In the genomic region with DNA sequence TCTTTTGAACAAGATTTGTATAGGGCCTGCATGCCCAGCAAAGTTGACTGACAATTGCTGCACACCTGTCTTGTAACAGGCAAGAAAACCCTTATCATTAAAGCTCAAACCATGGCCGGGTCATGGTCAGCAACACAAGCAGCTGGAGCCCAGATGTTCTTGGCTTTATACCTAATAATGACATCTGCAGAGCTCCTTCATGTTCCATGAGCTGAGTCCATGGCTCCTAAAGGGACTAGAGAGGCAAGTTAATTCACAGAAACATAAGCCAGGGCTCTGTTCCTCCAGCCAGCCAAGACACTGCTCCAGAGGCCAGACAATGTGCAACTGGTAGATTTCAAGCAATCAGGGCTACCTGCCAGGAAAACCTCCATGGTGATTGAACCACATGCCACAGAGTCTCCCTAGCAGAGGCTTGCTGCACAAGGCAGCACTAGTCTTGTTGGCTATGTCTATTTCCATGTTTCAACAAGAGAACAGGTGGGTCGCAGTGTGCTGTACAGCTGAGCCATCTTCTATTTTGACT, we compare ENCODE assay signal across 18 mouse cellular contexts.
DNase-seq lines count a peak whose midpoint lies in the region; ATAC-seq and TF ChIP-seq lines count a peak whose summit lies in the region.
"Had no signal": no experiment of that assay in that cellular context is flagged by ENCODE, and none has a peak within 500 bp of the region (broad histone marks: within the 10 kb centered on the region; RNA-seq: fewer than 3 reads in every experiment).

No protein-coding gene starts in this region.

- peak; percentile 10 for DNase-seq in hindbrain, postnatal 0 days (ENCODE audit: low spot score)
- peak; percentile 20 for DNase-seq in NIH3T3 (ENCODE audit: low read depth)
- DNase-seq in forelimb bud, embryonic 11.5 days (ENCODE audit: low read depth, low spot score), result peak; percentile 49
- DNase-seq in layer of hippocampus, postnatal 10 days (ENCODE audit: low spot score in 2 of 2), result peak; percentile 20 to 40
- no peak for DNase-seq in midbrain, embryonic 14.5 days
- no peak for DNase-seq in kidney, adult 9 months
- no peak for DNase-seq in spleen, postnatal 36 days (ENCODE audit: low spot score in 2 of 2)
- DNase-seq: cerebellum, postnatal 25 days; kidney, adult 18-20 months; kidney, postnatal 36 days; liver, embryonic 13.5 days; thymus, postnatal 4 days had no signal

- no peaks in the 10 kb centered on the region for H3K4me1 ChIP-seq in hindbrain, postnatal 0 days (ENCODE audit: insufficient read depth, low read length)
- no peaks in the 10 kb centered on the region for H3K4me1 ChIP-seq in hindbrain, embryonic 12.5 days
- H3K4me1 ChIP-seq in midbrain, embryonic 14.5 days (ENCODE audit: control insufficient read depth, insufficient read depth, low read length), result no peaks in the 10 kb centered on the region
- H3K4me1 ChIP-seq: embryonic facial prominence, embryonic 13.5 days; liver, embryonic 13.5 days had no signal

- H3K4me2 ChIP-seq in hindbrain, postnatal 0 days (ENCODE audit: low read depth, low read length), result no peak overlapping the region
- H3K4me2 ChIP-seq in hindbrain, embryonic 12.5 days (replicated peaks), result no peak overlapping the region
- no peak overlapping the region for H3K4me2 ChIP-seq in midbrain, embryonic 14.5 days (ENCODE audit: low read length)
- H3K4me2 ChIP-seq: embryonic facial prominence, embryonic 13.5 days; hindbrain, embryonic 15.5 days; liver, embryonic 13.5 days had no signal

- no peak overlapping the region for H3K4me3 ChIP-seq in hindbrain, postnatal 0 days (ENCODE audit: low read length)
- H3K4me3 ChIP-seq in hindbrain, embryonic 12.5 days, result no peak overlapping the region
- no peak overlapping the region for H3K4me3 ChIP-seq in midbrain, embryonic 14.5 days (replicated peaks; ENCODE audit: low read depth, low read length)
- H3K4me3 ChIP-seq: embryonic facial prominence, embryonic 13.5 days; hindbrain, embryonic 15.5 days; liver, embryonic 13.5 days had no signal

- no peaks in the 10 kb centered on the region for H3K36me3 ChIP-seq in hindbrain, postnatal 0 days (ENCODE audit: insufficient read depth, low read length)
- no peaks in the 10 kb centered on the region for H3K36me3 ChIP-seq in hindbrain, embryonic 12.5 days
- no peaks in the 10 kb centered on the region for H3K36me3 ChIP-seq in midbrain, embryonic 14.5 days (ENCODE audit: control insufficient read depth, insufficient read depth, low read length)
- H3K36me3 ChIP-seq: embryonic facial prominence, embryonic 13.5 days; hindbrain, embryonic 15.5 days; liver, embryonic 13.5 days had no signal

- TF ChIP-seq CTCF in hindbrain, postnatal 0 days (IDR thresholded peaks at IDR 0.05; ENCODE audit: low read depth), result no peak

- no peaks in the 10 kb centered on the region for H3K9me3 ChIP-seq in hindbrain, postnatal 0 days (ENCODE audit: low read length)
- no peaks in the 10 kb centered on the region for H3K9me3 ChIP-seq in hindbrain, embryonic 12.5 days (replicated peaks)
- no peaks in the 10 kb centered on the region for H3K9me3 ChIP-seq in midbrain, embryonic 14.5 days (ENCODE audit: control insufficient read depth, low read length)
- H3K9me3 ChIP-seq: embryonic facial prominence, embryonic 13.5 days; hindbrain, embryonic 15.5 days; liver, embryonic 13.5 days had no signal

- H3K27ac ChIP-seq in hindbrain, postnatal 0 days, result no peak overlapping the region
- H3K27ac ChIP-seq in hindbrain, embryonic 12.5 days, result no peak overlapping the region
- H3K27ac ChIP-seq in midbrain, embryonic 14.5 days (replicated peaks; ENCODE audit: low read depth, low read length), result no peak overlapping the region
- H3K27ac ChIP-seq: embryonic facial prominence, embryonic 13.5 days; hindbrain, embryonic 15.5 days; liver, embryonic 13.5 days had no signal

- H3K27me3 ChIP-seq in hindbrain, postnatal 0 days (ENCODE audit: insufficient read depth, low read length), result no peaks in the 10 kb centered on the region
- no peaks in the 10 kb centered on the region for H3K27me3 ChIP-seq in hindbrain, embryonic 12.5 days
- no peaks in the 10 kb centered on the region for H3K27me3 ChIP-seq in midbrain, embryonic 14.5 days (ENCODE audit: control insufficient read depth, insufficient read depth, low read length)
- H3K27me3 ChIP-seq: CH12.LX; embryonic facial prominence, embryonic 13.5 days; hindbrain, embryonic 15.5 days; liver, embryonic 13.5 days had no signal

- 83% methylated on average over 2 of the region's 2 CpGs for WGBS in hindbrain, postnatal 0 days
- 82% methylated on average over 2 of the region's 2 CpGs for WGBS in hindbrain, embryonic 12.5 days
- 89% methylated on average over 2 of the region's 2 CpGs for WGBS in midbrain, embryonic 14.5 days

- no peak for ATAC-seq in hindbrain, postnatal 0 days
- ATAC-seq in hindbrain, embryonic 12.5 days (ENCODE audit: low FRiP score), result no peak
- no peak for ATAC-seq in midbrain, embryonic 14.5 days (ENCODE audit: low FRiP score, low TSS enrichment)
- ATAC-seq: activated CD4-positive, CD25-positive, alpha-beta regulatory T cell, adult 4 months; forebrain, embryonic 14.5 days had no signal

- H3K9ac ChIP-seq in hindbrain, postnatal 0 days (replicated peaks; ENCODE audit: low read length), result no peak overlapping the region
- no peak overlapping the region for H3K9ac ChIP-seq in hindbrain, embryonic 12.5 days
- H3K9ac ChIP-seq in midbrain, embryonic 14.5 days (replicated peaks; ENCODE audit: low read length), result no peak overlapping the region
- H3K9ac ChIP-seq: embryonic facial prominence, embryonic 13.5 days; hindbrain, embryonic 15.5 days; liver, embryonic 13.5 days had no signal

Comparison
In these comparisons a context has a peak if more than half of its experiments do, and no peak if none do; other contexts are left out.
1. DNase-seq: peak in hindbrain, postnatal 0 days (single experiment), NIH3T3 (single experiment), forelimb bud, embryonic 11.5 days (single experiment) and layer of hippocampus, postnatal 10 days (2 of 2); none in midbrain, embryonic 14.5 days (single experiment), kidney, adult 9 months (single experiment) and spleen, postnatal 36 days (0 of 2).